Mouse (Mus musculus): ENCODE results near the gene Zc3hav1.

- TF ChIP-seq CTCF (IDR thresholded peaks at IDR 0.05; ENCODE audit: low read depth, low read length), result no peak
- TF ChIP-seq POLR2A (IDR thresholded peaks at IDR 0.05; ENCODE audit: insufficient read depth, low read length), result no peak
These were observed 2.5 kb downstream of the Zc3hav1 start for GRCm38 (mm10) chr6:38351930-38352329.
